Mouse (Mus musculus) kidney, postnatal 14 days (tissue): ENCODE data around the gene Nkx6-2.

Experiments used
- DNase-seq: peaks from one replicate; pipeline ENCODE4 v3.0.0; 2022; ENCODE audit warnings: mixed read lengths

Gene Nkx6-2

DNA sequence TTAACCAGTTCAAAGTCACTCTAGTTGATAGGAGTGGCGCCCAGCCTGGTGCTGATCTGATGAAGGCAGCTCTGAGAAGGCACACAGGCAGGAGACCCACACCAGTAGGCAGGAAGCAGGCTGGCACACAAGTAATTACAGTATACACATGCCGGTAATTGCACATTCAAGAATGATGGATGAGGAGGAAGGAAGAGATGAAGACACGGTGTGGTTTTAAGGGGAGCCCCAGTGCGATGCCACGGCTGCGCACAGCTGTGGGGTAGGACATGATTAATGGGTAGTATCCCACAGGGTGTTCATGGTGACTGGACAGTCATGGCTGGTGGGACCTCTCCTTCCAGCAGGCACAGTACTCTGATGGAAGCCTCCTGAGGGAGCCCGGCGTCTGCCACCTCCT, 16.1 kb downstream of the Nkx6-2 start:
- DNase-seq: no peak

DNA sequence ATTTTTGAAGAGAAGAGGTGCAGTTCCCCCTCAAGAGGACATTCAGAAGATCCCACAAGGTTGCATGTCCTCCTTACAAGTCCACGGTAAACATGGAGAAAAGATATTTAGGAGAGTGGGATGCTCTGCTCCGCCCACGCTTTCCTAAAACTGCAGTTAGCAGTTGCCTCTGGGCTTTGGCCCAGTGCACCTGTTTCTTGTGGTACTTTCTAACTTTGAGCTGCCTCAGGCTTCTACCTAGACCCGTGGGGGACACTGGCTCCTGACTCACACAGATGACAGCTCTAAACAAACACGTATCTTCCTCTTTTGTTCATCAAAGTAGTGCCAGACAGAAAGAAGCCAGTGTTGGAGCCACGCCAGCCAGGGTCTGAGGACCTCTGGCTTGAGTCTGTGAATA, 16.6 kb downstream of the Nkx6-2 start:
- DNase-seq: no peak

GRCm38 (mm10) chr7:139564161-139564560, 18.4 kb downstream of the Nkx6-2 start:
- no peak for DNase-seq

GRCm38 (mm10) chr7:139563425-139563824, 19.2 kb downstream of the Nkx6-2 start:
- DNase-seq: no peak

DNA sequence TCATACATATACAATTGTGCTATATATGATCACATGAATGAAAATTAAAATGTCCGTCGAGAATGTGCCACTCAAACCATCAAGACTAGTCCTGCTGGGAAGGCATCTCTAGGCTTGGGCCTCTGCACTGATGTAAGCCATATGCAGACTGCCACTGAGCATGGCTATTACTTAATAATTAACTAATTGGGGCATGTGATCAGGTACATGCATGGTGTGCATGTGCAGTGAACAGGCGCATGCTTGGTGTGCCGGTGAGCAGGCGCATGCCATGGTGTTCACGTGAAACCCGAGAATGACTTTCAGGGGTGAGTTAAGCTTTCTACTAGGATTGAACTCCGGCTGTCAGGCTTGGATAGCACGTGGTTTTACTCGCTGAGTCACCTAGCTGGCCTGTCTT, 22.9 kb downstream of the Nkx6-2 start:
- DNase-seq: peak; percentile 33

- DNase-seq: no peak
These were observed 25.7 kb downstream of the Nkx6-2 start for GRCm38 (mm10) chr7:139556746-139557526.

DNA sequence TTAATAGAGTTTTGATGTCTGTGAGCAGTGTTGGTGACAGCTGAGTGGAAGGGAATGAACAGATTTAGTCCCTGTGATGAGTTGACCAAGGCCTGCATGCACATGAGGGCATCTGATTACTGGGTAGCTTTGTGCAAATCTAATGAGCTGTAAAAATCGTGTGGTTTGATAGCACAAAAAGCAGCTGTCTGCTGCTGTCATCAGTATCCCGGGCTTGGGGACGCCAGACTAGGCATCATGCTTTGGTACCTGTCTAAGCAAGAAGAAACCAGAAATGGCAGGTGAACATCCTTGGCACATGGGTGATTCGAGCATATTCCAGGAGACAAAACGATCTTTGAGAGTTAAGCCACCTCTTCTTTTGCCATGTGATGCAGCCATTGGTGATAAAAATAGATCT, 26.3 kb downstream of the Nkx6-2 start:
- no peak for DNase-seq

DNA sequence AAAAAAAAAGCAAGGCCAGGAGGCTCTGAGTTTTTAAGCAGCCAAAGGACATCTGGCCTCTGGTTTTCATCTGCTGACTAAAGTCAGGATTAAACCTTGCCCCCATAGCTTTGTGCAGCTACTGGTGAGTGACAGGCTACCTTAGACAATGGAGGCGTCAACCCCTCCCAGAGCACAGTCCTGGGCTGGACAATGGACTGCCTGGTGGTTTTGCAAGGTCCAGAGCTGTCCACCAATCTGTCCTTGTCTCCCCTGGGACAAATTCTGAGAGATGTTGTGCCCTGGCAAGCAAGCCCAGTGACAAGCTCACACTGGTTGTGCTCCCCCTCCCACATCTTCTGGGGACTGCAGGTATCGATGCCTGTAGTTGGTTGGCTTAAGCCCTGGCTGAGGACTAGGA, 31.1 kb downstream of the Nkx6-2 start:
- DNase-seq: peak; percentile 21

DNA sequence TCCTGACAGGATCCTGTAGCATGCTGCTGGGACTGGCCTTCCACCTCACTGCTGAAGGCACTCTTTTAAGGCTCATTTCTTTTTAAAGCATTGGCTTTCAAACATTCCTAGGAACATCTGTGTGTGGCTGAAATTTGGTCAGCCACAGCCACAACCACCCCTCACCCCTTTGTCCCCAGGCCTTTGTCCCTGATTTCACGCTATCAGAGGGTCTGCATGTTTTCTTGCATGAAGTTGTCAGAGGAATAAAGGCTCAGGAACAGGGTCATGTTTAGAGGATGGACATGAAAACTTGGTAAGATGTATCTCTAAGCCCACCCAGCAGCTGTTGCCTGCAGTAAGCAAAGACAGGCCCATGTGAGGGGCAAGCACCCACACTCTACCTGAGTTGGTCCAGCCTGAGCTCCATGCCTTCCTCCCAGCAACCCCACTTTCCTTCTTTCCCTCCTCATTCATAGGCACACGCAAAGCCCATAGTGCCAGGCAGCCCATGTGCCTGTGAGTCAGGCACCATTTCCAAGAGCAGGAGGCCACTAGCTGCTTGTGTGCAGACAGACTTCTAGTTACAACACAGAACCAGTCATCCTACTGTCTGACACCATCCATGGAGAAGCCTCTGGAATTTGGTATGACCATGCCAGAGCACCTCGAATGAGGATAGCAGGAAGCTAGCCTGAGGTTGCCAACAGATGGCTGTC, 32.4 kb downstream of the Nkx6-2 start:
- DNase-seq: no peak

GRCm38 (mm10) chr7:139547325-139547724, 35.3 kb downstream of the Nkx6-2 start:
- DNase-seq: peak; percentile 77

GRCm38 (mm10) chr7:139544706-139545625, 37.6 kb downstream of the Nkx6-2 start:
- no peak for DNase-seq

DNA sequence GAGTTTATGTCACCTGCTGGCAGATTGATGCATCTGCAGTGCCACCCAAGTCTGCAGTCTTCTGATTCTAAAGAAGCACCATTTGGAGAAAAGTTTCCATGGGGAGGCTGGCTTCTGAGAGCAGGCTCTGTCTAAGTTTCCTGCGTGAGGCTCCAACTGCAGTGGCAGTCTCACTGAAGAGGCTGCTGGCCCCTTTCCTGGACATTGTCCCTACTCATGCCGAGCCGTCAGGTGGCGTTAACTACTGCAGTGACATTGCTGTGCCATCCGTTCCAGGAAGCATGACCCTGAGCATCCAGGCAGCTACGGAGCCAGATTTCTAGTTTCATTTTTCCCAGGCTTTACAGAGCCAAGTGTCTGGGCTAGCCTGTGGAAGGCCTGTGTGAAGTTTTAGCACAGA, 41.2 kb downstream of the Nkx6-2 start:
- DNase-seq: no peak

GRCm38 (mm10) chr7:139540601-139541000, 42.0 kb downstream of the Nkx6-2 start:
- no peak for DNase-seq

DNA sequence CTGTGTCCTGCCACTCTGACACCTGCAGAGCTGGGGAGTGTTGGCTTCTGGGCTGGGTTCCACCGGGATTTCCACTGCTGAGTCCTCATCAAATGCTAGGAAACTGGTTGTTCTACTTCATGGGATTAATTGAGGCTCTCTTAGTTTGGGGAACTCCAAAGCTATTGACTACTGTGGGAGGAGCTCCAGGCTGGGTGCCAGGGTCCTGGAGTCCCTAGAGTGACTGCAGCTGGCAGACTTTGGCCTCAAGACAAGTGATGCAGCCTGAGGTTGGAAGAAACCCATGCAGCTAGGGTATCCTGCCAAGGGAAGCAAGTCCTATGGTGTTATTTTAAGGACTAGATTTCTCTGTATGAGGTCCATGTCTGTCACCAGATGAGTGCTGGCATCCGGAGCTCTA, 44.1 kb downstream of the Nkx6-2 start:
- DNase-seq: peak; percentile 17

GRCm38 (mm10) chr7:139537831-139538230, 44.8 kb downstream of the Nkx6-2 start:
- DNase-seq: no peak

- no peak for DNase-seq
These were observed 45.8 kb downstream of the Nkx6-2 start for GRCm38 (mm10) chr7:139536831-139537230.

DNA sequence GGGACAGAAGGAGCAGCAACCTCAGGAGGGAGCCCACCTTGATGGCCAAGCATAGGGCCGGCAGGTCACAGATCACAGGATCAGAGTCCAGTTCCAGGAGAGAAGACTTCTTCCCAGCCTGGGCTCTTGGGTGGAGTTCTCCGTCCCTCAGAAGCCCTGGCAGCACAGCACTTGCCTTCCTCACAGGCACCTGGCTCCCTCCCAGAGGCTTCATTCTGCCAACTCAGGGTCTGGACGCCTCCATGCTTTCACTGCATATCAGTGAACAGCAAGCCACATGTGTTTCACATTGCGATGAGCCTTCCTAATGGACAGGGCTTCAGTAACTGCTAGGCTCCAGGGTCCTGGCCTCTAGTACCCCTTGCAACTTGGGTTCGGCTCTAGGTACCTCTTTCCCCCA, 46.3 kb downstream of the Nkx6-2 start:
- no peak for DNase-seq

DNA sequence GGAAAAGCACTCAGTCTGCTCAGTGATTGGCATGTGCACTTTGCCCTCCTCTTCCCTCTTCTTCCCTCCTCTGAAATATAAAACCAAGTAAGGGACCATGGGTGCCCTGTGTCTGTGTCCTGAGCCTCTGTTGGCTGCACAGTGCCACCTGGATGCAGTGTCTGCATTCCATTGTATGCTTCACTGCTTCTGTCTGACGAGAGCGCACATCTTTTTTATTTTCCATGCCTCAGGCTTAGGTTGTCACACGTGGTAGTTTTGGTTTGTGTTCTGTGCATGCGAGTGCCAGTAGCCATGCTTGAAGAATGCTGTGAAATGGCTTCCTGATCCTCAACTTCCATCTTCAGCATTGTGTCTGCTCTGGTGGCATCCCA, 51.2 kb downstream of the Nkx6-2 start:
- DNase-seq: peak; percentile 50

GRCm38 (mm10) chr7:139530591-139531427, 51.8 kb downstream of the Nkx6-2 start:
- DNase-seq: no peak
